Mouse (Mus musculus) liver, embryonic 16.5 days (tissue): Measurements from ENCODE around the gene Ccdc62. TPM values are rescaled to one million over a fixed set of nuclear protein-coding genes. Genes with fewer than 3 reads are reported as not detected.

Experiments
- ATAC-seq: fragments of 200-750 bp; cut with Nextera tagmentation; 2 replicates; pipeline ENCODE4 v1.8.0; 2017; ENCODE audit warnings: low read depth, mild to moderate bottlenecking, moderate number of reproducible peaks, moderate library complexity
- H3K27ac ChIP-seq: fragments of 300-500 bp; sonication (generic); 2 replicates; pipeline ENCODE4 v1.5.1; 2014; ENCODE audit warnings: mild to moderate bottlenecking, low read length
- H3K27me3 ChIP-seq: fragments of 300-500 bp; sonication (generic); 2 replicates; pipeline ENCODE4 v1.6.1; 2014; ENCODE audit warnings: low read depth, low read length, mixed read lengths; ENCODE audit not compliant: control insufficient read depth, insufficient read depth
- H3K36me3 ChIP-seq: fragments of 300-500 bp; sonication (generic); 2 replicates; pipeline ENCODE4 v1.6.1; 2014; ENCODE audit warnings: mild to moderate bottlenecking; ENCODE audit not compliant: control insufficient read depth, insufficient read depth
- H3K4me1 ChIP-seq: fragments of 300-500 bp; sonication (generic); 2 replicates; pipeline ENCODE4 v1.6.1; 2014; ENCODE audit warnings: low read depth, low read length, mixed read lengths; ENCODE audit not compliant: control insufficient read depth
- H3K4me2 ChIP-seq: fragments of 300-500 bp; sonication (generic); 2 replicates; pipeline ENCODE4 v1.6.1; 2014; ENCODE audit warnings: low read depth, low read length, mixed read lengths
- H3K4me3 ChIP-seq: fragments of 300-500 bp; sonication (generic); 2 replicates; pipeline ENCODE4 v1.5.1; 2014; ENCODE audit warnings: low read depth, mild to moderate bottlenecking, low read length
- H3K9ac ChIP-seq: fragments of 300-500 bp; sonication (generic); 2 replicates; pipeline ENCODE4 v1.6.1; 2014; ENCODE audit warnings: low read depth, low read length
- H3K9me3 ChIP-seq: fragments of 300-500 bp; sonication (generic); replicated peaks from 2 replicates; pipeline ENCODE4 v1.6.1; 2016; ENCODE audit warnings: low read length; ENCODE audit not compliant: control insufficient read depth
- WGBS: fragments of 180-500 bp; shearing (Covaris S2); extraction: QIAGEN DNeasy Blood & Tissue Kit; methylation state at CpG from one replicate; pipeline ENCODE4 v1.1.7; 2014; ENCODE audit not compliant: insufficient replicate concordance; 5-methylcytosine and 5-hydroxymethylcytosine counted together
- polyA plus RNA-seq: library from polyadenylated mRNA; unstranded; fragments of >200 nt; fragmentation: Nextera tagmentation; extraction: Ambion mirVana; gene quantifications from 2 replicates; pipeline ENCODE4 v1.2.1, GENCODE M21; 2015

Gene Ccdc62
- polyA plus RNA-seq, 1 experiment from 2014 or later, result 2.2 TPM

GRCm38 (mm10) chr5:123896395-123896794 is 34.1 kb upstream of the Ccdc62 start:
- Histone ChIP-seq H3K4me1 (no peaks in the 10 kb centered on the region; the same call in 1 of the 2 replicates), H3K4me3 (no peak overlapping the region), H3K4me2 (no peak overlapping the region), H3K27me3 (no peaks in the 10 kb centered on the region), H3K36me3 (no peaks in the 10 kb centered on the region), H3K9me3 (no peaks in the 10 kb centered on the region), H3K9ac (no peak overlapping the region), H3K27ac (no peak overlapping the region)
- WGBS, result 65% methylated on average over 11 of the region's 11 CpGs
- ATAC-seq, result no peak

DNA sequence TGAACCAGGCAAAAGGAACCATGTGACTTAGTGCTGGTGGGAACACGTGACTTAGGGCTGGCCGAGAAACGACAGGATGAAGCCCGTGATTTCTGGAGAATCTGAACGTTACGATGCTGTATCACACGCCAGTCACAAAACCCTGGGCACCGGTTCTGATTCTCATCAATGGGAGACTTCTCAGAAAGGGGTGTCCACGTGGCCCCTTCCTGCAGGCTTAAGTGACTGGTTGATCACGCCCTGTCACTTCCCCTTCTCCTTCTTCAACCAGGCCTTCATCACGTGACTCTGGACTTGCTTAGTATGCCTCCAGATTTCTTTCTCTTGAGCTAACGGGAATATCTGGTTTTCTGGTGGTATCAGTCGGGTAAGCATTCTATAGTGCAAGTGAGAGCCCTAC is 33.1 kb upstream of the Ccdc62 start:
- H3K4me2 ChIP-seq, result no peak overlapping the region
- H3K27ac ChIP-seq, result no peak overlapping the region
- no peaks in the 10 kb centered on the region for H3K4me1 ChIP-seq
- H3K9ac ChIP-seq, result no peak overlapping the region
- WGBS, result 29% methylated on average over 13 of the region's 13 CpGs
- no peak for ATAC-seq
- no peaks in the 10 kb centered on the region for H3K9me3 ChIP-seq
- no peaks in the 10 kb centered on the region for H3K36me3 ChIP-seq
- no peak overlapping the region for H3K4me3 ChIP-seq
- H3K27me3 ChIP-seq, result no peaks in the 10 kb centered on the region

- 60% methylated on average over 11 of the region's 11 CpGs for WGBS
- no peak overlapping the region for H3K9ac ChIP-seq
- no peak for ATAC-seq
Measured at GRCm38 (mm10) chr5:123904059-123904672, 26.3 kb upstream of the Ccdc62 start.

DNA sequence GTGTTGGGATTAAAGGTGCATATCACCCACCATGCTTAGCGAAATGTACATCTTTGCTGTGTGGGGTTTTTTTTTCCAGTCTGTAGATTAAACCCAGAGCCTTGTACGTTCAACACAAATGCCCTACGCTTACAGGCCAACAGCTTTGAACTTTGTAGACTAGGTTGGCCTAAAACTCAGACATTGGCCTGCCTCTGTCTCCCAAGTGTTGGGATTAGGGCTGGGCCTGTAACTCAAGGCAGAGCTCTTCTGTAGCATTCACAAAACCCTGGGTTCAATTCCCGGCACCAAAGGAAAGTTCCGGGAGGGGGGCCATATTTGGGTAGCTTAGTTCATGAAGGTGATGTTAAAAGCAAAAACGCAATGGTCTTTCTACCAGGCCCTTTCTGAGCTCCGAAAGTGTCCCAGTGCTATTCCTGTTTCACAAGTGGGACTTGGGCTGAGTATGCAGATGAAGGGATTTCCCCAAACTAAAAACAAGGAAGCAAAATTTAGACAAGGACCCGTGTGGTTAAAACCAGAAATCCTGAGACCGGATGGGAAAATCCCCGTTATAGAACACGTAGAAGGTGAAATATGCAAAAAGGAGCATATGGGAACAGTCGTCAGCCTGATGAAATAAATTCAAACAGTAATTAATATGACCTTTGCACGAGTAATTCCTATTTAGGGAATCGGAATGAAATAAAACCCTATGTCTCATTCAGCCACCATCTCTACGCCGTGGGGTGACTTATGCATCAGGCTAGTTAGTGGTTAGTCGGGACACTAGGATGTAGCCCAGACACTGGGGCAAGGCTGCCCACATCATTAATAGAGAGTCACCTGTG is 24.1 kb upstream of the Ccdc62 start:
- Histone ChIP-seq H3K4me1 (peaks cover 15% of the 10 kb centered on the region), H3K9me3 (no peaks in the 10 kb centered on the region), H3K9ac (no peak overlapping the region), H3K4me2 (peak overlapping the region; percentile 99), H3K27me3 (no peaks in the 10 kb centered on the region), H3K36me3 (no peaks in the 10 kb centered on the region; the same call in 1 of the 2 replicates), H3K27ac (no peak overlapping the region), H3K4me3 (peak overlapping the region; percentile 93)
- WGBS, result 58% methylated on average over 17 of the region's 17 CpGs
- ATAC-seq, result no peak

More at GRCm38 (mm10) chr5:123904059-123904672, 26.3 kb upstream of the Ccdc62 start:
- no peak overlapping the region for H3K4me3 ChIP-seq
- no peak overlapping the region for H3K4me2 ChIP-seq
- H3K27ac ChIP-seq, result no peak overlapping the region
- no peaks in the 10 kb centered on the region for H3K9me3 ChIP-seq
- no peaks in the 10 kb centered on the region for H3K27me3 ChIP-seq
- H3K36me3 ChIP-seq, result no peaks in the 10 kb centered on the region
- H3K4me1 ChIP-seq, result peaks cover 15% of the 10 kb centered on the region

DNA sequence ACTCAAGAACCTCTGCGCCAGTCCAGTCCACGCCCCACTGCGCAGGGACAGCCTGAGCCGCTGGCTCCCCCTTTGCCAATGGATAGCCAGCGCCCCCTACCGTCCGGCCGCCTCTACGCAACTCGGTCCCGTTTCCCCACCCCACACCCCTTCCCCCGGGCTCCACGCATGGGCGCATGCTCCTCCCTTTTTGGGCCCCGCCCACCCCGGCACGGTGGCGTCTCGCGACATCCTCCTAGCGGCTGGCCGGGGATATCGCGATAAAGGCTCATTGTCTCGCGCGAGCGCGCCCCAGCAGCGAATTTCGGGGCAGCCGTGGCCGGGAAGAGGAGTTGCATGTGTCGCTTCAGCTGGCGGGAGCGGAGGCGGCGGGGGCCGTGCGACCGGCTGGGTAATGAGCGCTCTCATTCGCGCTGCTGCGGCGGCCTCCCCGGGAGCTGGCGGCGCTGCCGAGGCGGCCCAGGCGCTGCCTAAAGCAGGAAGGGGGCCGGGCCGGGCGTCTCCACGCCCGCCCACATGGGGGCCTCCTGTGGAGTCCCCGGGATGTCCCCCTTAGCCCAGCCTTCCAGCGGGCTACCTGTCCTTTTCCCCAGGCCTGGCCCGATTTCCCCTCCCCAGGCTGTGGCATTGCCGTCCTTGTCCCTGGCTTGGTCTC is 23.4 kb upstream of the Ccdc62 start, which contains the start of gene Denr:
Denr (plus strand) TSS at position 200 of the 655 bp plus-strand sequence.
- peak within 1 kb of the TSS; percentile 99 for H3K4me2 ChIP-seq
- WGBS, result under 1% methylated on average over 61 of the region's 61 CpGs
- no peaks in the 10 kb centered on the region for H3K27me3 ChIP-seq
- H3K4me1 ChIP-seq, result peaks cover 15% of the 10 kb centered on the region
- H3K9me3 ChIP-seq, result no peaks in the 10 kb centered on the region
- H3K9ac ChIP-seq, result peak within 1 kb of the TSS; percentile 96
- peak within 1 kb of the TSS; percentile 93 for H3K4me3 ChIP-seq
- ATAC-seq, result peak; percentile 94
- H3K27ac ChIP-seq, result peak within 1 kb of the TSS; percentile 70
- no peaks in the 10 kb centered on the region; the same call in 1 of the 2 replicates for H3K36me3 ChIP-seq

- H3K27me3 ChIP-seq, result no peaks in the 10 kb centered on the region
- peaks cover 15% of the 10 kb centered on the region for H3K4me1 ChIP-seq
- peak overlapping the region; percentile 96 for H3K9ac ChIP-seq
- H3K27ac ChIP-seq, result peak overlapping the region; percentile 70
- H3K9me3 ChIP-seq, result no peaks in the 10 kb centered on the region
- no peaks in the 10 kb centered on the region; the same call in 1 of the 2 replicates for H3K36me3 ChIP-seq
- peak overlapping the region; percentile 93 for H3K4me3 ChIP-seq
- H3K4me2 ChIP-seq, result peak overlapping the region; percentile 99
- WGBS, result 1% methylated on average over 10 of the region's 10 CpGs
- no peak for ATAC-seq
Measured at GRCm38 (mm10) chr5:123907631-123907977, 22.9 kb upstream of the Ccdc62 start.

GRCm38 (mm10) chr5:123914852-123915251 is 15.6 kb upstream of the Ccdc62 start:
- H3K36me3 ChIP-seq, result peaks cover 14% of the 10 kb centered on the region
- no peaks in the 10 kb centered on the region for H3K9me3 ChIP-seq
- no peak overlapping the region for H3K4me3 ChIP-seq
- no peaks in the 10 kb centered on the region for H3K4me1 ChIP-seq
- no peak overlapping the region for H3K27ac ChIP-seq
- H3K27me3 ChIP-seq, result no peaks in the 10 kb centered on the region
- 62% methylated on average over 3 of the region's 3 CpGs for WGBS
- ATAC-seq, result no peak
- H3K4me2 ChIP-seq, result no peak overlapping the region
- H3K9ac ChIP-seq, result no peak overlapping the region

DNA sequence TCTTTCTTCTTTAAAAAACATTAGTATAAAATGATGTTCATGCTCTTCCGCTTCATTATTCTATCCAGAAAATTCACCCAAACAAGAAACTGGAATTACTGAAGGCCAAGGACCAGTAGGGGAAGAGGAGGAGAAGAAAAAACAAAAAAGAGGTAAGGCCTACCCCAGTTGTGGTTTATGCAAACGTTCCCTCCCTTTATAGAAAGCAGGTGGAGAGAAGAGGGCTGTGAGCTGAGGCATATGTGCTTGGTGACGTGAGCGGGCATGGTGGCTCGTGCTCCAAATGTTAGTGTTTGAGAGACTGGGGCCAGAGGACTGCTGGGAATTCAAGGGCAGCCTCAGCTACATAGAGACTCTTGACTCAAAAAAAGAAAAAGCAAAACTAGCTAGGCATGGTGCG is 8.4 kb upstream of the Ccdc62 start:
- H3K4me2 ChIP-seq, result no peak overlapping the region
- no peak overlapping the region for H3K4me3 ChIP-seq
- ATAC-seq, result no peak
- no peak overlapping the region for H3K9ac ChIP-seq
- H3K27ac ChIP-seq, result no peak overlapping the region
- no peaks in the 10 kb centered on the region for H3K9me3 ChIP-seq
- WGBS, result 77% methylated on average over 6 of the region's 6 CpGs
- peaks cover 24% of the 10 kb centered on the region for H3K36me3 ChIP-seq
- H3K27me3 ChIP-seq, result no peaks in the 10 kb centered on the region
- H3K4me1 ChIP-seq, result no peaks in the 10 kb centered on the region
